Mouse (Mus musculus) cortical plate, adult 2 months (tissue): ENCODE results near the gene 2610301B20Rik. TPM values are rescaled to one million over a fixed set of nuclear protein-coding genes. Genes with fewer than 3 reads are reported as not detected.
"Not testable (repeated sequence)": the region's sequence is repeated elsewhere in the genome, so short reads cannot be mapped to it uniquely, and the experiment has no call there.

Source experiments
- H3K27ac ChIP-seq: fragments of 200-500 bp; 2 replicates; pipeline ENCODE4 v1.5.1; 2012; ENCODE audit warnings: low read length, control low read depth, inconsistent platforms; ENCODE audit not compliant: insufficient read depth
- H3K4me1 ChIP-seq: fragments of 200-500 bp; 2 replicates; pipeline ENCODE4 v1.6.1; 2011; ENCODE audit warnings: low read length; ENCODE audit not compliant: control insufficient read depth, insufficient read depth
- H3K4me3 ChIP-seq: fragments of 200-500 bp; 2 replicates; pipeline ENCODE4 v1.5.1; 2011; ENCODE audit warnings: mild to moderate bottlenecking, low read length, control low read depth; ENCODE audit not compliant: insufficient read depth
- CTCF ChIP-seq: fragments of 200-500 bp; IDR thresholded peaks from 2 replicates; pipeline ENCODE4 v1.5.1; 2011; ENCODE audit warnings: mild to moderate bottlenecking, control low read depth, low read length; ENCODE audit not compliant: insufficient read depth; ENCODE audit errors: extremely low read depth
- POLR2A ChIP-seq: fragments of 200-500 bp; IDR thresholded peaks from 2 replicates; pipeline ENCODE4 v1.6.1; 2011; ENCODE audit warnings: mild to moderate bottlenecking, low read length, control low read depth; ENCODE audit not compliant: insufficient read depth; ENCODE audit errors: extremely low read depth
- polyA plus RNA-seq: library from polyadenylated mRNA; depleted of rRNA; stranded (reverse); fragments of >200 nt; gene quantifications from 2 replicates; pipeline ENCODE4 v1.2.3, GENCODE M21; 2012

Gene 2610301B20Rik
- polyA plus RNA-seq, 1 experiment = 44.5 TPM

GRCm38 (mm10) chr4:10896859-10897258, 22.6 kb downstream of the 2610301B20Rik start:
- TF ChIP-seq CTCF (peak; percentile 32; the same call in 1 of the 2 replicates), POLR2A (no peak)
- Histone ChIP-seq H3K4me1 (no peaks in the 10 kb centered on the region), H3K4me3 (no peak overlapping the region), H3K27ac (no peak overlapping the region)

- Histone ChIP-seq H3K4me3 (no peak overlapping the region), H3K4me1 (no peaks in the 10 kb centered on the region), H3K27ac (no peak overlapping the region)
- no peak for TF ChIP-seq POLR2A
- no peak for TF ChIP-seq CTCF
Observed at GRCm38 (mm10) chr4:10905234-10905801, 31.0 kb downstream of the 2610301B20Rik start.

- H3K27ac ChIP-seq, H3K4me3 ChIP-seq, H3K4me1 ChIP-seq: not testable (repeated sequence)
Observed at GRCm38 (mm10) chr4:10911417-10911816, 37.1 kb downstream of the 2610301B20Rik start.

- H3K4me1 ChIP-seq = no peaks in the 10 kb centered on the region
- no peak overlapping the region for H3K27ac ChIP-seq
- no peak overlapping the region for H3K4me3 ChIP-seq
- TF ChIP-seq CTCF = no peak
- TF ChIP-seq POLR2A = no peak
Observed at GRCm38 (mm10) chr4:10911909-10912478, 37.7 kb downstream of the 2610301B20Rik start.

- Histone ChIP-seq H3K27ac (no peak overlapping the region), H3K4me1 (no peaks in the 10 kb centered on the region), H3K4me3 (no peak overlapping the region)
- TF ChIP-seq POLR2A = no peak
- peak; percentile 89 for TF ChIP-seq CTCF
Observed at GRCm38 (mm10) chr4:10912611-10913301, 38.5 kb downstream of the 2610301B20Rik start.

- no peak for TF ChIP-seq CTCF
- TF ChIP-seq POLR2A = no peak
Observed at GRCm38 (mm10) chr4:10913409-10913808, 39.1 kb downstream of the 2610301B20Rik start.

GRCm38 (mm10) chr4:10914766-10915165, 40.5 kb downstream of the 2610301B20Rik start:
- no peaks in the 10 kb centered on the region for H3K4me1 ChIP-seq
- no peak for TF ChIP-seq CTCF
- no peak for TF ChIP-seq POLR2A
- H3K4me3 ChIP-seq = no peak overlapping the region
- no peak overlapping the region for H3K27ac ChIP-seq

More at GRCm38 (mm10) chr4:10913409-10913808, 39.1 kb downstream of the 2610301B20Rik start:
- Histone ChIP-seq H3K4me1 (no peaks in the 10 kb centered on the region), H3K4me3 (no peak overlapping the region), H3K27ac (no peak overlapping the region)

- no peaks in the 10 kb centered on the region for H3K4me1 ChIP-seq
- no peak overlapping the region for H3K27ac ChIP-seq
- TF ChIP-seq CTCF (no peak), POLR2A (no peak)
- no peak overlapping the region for H3K4me3 ChIP-seq
Observed at GRCm38 (mm10) chr4:10915271-10915670, 41.0 kb downstream of the 2610301B20Rik start.

GRCm38 (mm10) chr4:10918402-10918801, 44.1 kb downstream of the 2610301B20Rik start:
- Histone ChIP-seq H3K4me1 (peaks cover 1% of the 10 kb centered on the region), H3K27ac (no peak overlapping the region), H3K4me3 (no peak overlapping the region)
- no peak for TF ChIP-seq CTCF

GRCm38 (mm10) chr4:10919097-10919496, 44.8 kb downstream of the 2610301B20Rik start:
- Histone ChIP-seq H3K4me1 (peaks cover 2% of the 10 kb centered on the region), H3K4me3 (no peak overlapping the region), H3K27ac (no peak overlapping the region)
- no peak for TF ChIP-seq CTCF
- TF ChIP-seq POLR2A = no peak
